Mouse (Mus musculus): ENCODE measurements at regions not wholly inside any gene's neighbourhood (a gene's known extent, or its start where the extent isn't known, plus 50 kb on each side); places are given as distances from the start of the nearest gene placed in this dataset.

GRCm38 (mm10) chr5:12926289-12926688, 198.9 kb upstream of the Sema3a start:
- no peak for DNase-seq

- DNase-seq: no peak
Observed at GRCm38 (mm10) chr5:12927247-12927646, 198.0 kb upstream of the Sema3a start.

- peak; percentile 82 for DNase-seq
Observed at GRCm38 (mm10) chr5:12937052-12937451, 188.2 kb upstream of the Sema3a start.

GRCm38 (mm10) chr5:12938162-12938852, 186.9 kb upstream of the Sema3a start:
- DNase-seq: no peak

- DNase-seq: peak; percentile 89
Observed at GRCm38 (mm10) chr5:12944554-12944953, 180.7 kb upstream of the Sema3a start.

GRCm38 (mm10) chr5:12948472-12948871, 176.7 kb upstream of the Sema3a start:
- DNase-seq: no peak

- no peak for DNase-seq
Observed at GRCm38 (mm10) chr5:12970987-12971386, 154.2 kb upstream of the Sema3a start.

GRCm38 (mm10) chr5:12973701-12974100, 151.5 kb upstream of the Sema3a start:
- no peak for DNase-seq

- no peak for DNase-seq
Observed at GRCm38 (mm10) chr5:12976015-12976742, 149.0 kb upstream of the Sema3a start.

- no peak for DNase-seq
Observed at GRCm38 (mm10) chr5:12977875-12978274, 147.3 kb upstream of the Sema3a start.

GRCm38 (mm10) chr5:12993826-12994225, 131.4 kb upstream of the Sema3a start:
- no peak for DNase-seq

- DNase-seq: no peak
Observed at GRCm38 (mm10) chr5:12997440-12997839, 127.8 kb upstream of the Sema3a start.

GRCm38 (mm10) chr5:13007132-13007531, 118.1 kb upstream of the Sema3a start:
- no peak for DNase-seq

GRCm38 (mm10) chr5:13022270-13022669, 102.9 kb upstream of the Sema3a start:
- peak; percentile 78 for DNase-seq

- DNase-seq: no peak
Observed at GRCm38 (mm10) chr5:13033332-13033731, 91.9 kb upstream of the Sema3a start.

GRCm38 (mm10) chr5:13036127-13036526, 89.1 kb upstream of the Sema3a start:
- no peak for DNase-seq

GRCm38 (mm10) chr5:13058883-13059423, 66.3 kb upstream of the Sema3a start:
- no peak for DNase-seq

- DNase-seq: no peak
Observed at GRCm38 (mm10) chr5:13066942-13067341, 58.3 kb upstream of the Sema3a start.
